Mouse (Mus musculus): Measurements from ENCODE around the gene Gm2956. TPM values are rescaled to one million over a fixed set of nuclear protein-coding genes. Genes with fewer than 3 reads are reported as not detected.
"Not testable (repeated sequence)": the region's sequence is repeated elsewhere in the genome, so short reads cannot be mapped to it uniquely, and the experiment has no call there.

Gene Gm2956
- not detected for polyA plus RNA-seq (2012; fragmentation: generic; extraction: Trizol)

GRCm38 (mm10) chr14:3332087-3332677 is at the start of gene Gm2956:
TSS of gene Gm2956 (plus strand) at chr14:3332627.
- H3K4me3 ChIP-seq; H3K36me3 ChIP-seq (ENCODE audit: control insufficient read depth, insufficient read depth); H3K4me2 ChIP-seq (ENCODE audit: low read depth); H3K79me2 ChIP-seq (ENCODE audit: control insufficient read depth, insufficient read depth); H3K27me3 ChIP-seq (ENCODE audit: control insufficient read depth, insufficient read depth, insufficient read length); H3ac ChIP-seq (ENCODE audit: control insufficient read depth, insufficient read length): not testable (repeated sequence)

GRCm38 (mm10) chr14:3333406-3333805 is 979 bp downstream of the Gm2956 start:
- not testable (repeated sequence) for H3ac ChIP-seq (ENCODE audit: control insufficient read depth, insufficient read length); H3K79me2 ChIP-seq (ENCODE audit: control insufficient read depth, insufficient read depth); H3K27me3 ChIP-seq (ENCODE audit: control insufficient read depth, insufficient read depth, insufficient read length); H3K4me2 ChIP-seq (ENCODE audit: low read depth); H3K36me3 ChIP-seq (ENCODE audit: control insufficient read depth, insufficient read depth); H3K4me3 ChIP-seq

DNA sequence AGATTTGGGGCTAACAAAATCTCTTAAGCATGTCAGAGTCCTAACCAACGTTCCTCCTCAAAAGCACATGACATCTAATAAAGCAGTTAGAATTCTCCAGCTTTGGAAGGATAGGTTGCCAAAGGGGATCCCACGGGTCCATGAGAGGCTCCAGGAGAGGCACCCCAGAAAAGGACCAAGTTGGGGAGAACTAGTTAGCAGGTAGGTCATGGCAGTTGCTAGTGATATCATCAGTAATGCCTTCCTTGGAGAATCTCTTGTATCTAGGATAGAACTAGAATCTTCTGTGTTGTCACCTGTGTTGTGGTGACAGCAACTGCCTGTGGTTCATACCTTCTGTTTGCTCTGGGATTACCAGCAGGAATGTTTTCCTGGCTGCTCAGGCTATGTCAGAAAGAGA is 62.4 kb downstream of the Gm2956 start, which contains the start of gene Gm10413:
TSS of gene Gm10413 (plus strand) at position 301 of the 400 bp plus-strand sequence.
- H3K27me3 ChIP-seq (ENCODE audit: control insufficient read depth, insufficient read depth, insufficient read length); H3K36me3 ChIP-seq (ENCODE audit: control insufficient read depth, insufficient read depth); H3ac ChIP-seq (ENCODE audit: control insufficient read depth, insufficient read length); H3K79me2 ChIP-seq (ENCODE audit: control insufficient read depth, insufficient read depth); H3K4me3 ChIP-seq; H3K4me2 ChIP-seq (ENCODE audit: low read depth): not testable (repeated sequence)

Other genes starting within 250 kb of the Gm2956 start
- not detected for gene Gm10340, start 198.6 kb upstream of the Gm2956 start, polyA plus RNA-seq (2012; fragmentation: generic; extraction: Trizol)
- not detected for gene Gm5795, start 144.4 kb upstream of the Gm2956 start, polyA plus RNA-seq (2012; fragmentation: generic; extraction: Trizol)
- not detected for gene D830030K20Rik, start 124.1 kb upstream of the Gm2956 start, polyA plus RNA-seq (2012; fragmentation: generic; extraction: Trizol)
- not detected for gene Gm10413, start 62.5 kb downstream of the Gm2956 start, polyA plus RNA-seq (2012; fragmentation: generic; extraction: Trizol)
- gene Gm10409, start 80.0 kb downstream of the Gm2956 start, polyA plus RNA-seq (2012; fragmentation: generic; extraction: Trizol): not detected
- not detected for gene Gm3005, start 95.5 kb downstream of the Gm2956 start, polyA plus RNA-seq (2012; fragmentation: generic; extraction: Trizol)
- not detected for gene Gm10408, start 116.8 kb downstream of the Gm2956 start, polyA plus RNA-seq (2012; fragmentation: generic; extraction: Trizol)

Data from myocyte (in vitro differentiated cells).